Mouse (Mus musculus): Measurements from ENCODE around the gene Chst1. TPM values are rescaled to one million over a fixed set of nuclear protein-coding genes. Genes with fewer than 3 reads are reported as not detected.

The Chst1 gene
- total and polyA plus RNA-seq, 2 experiments: 0.09 to 0.18 TPM

DNA sequence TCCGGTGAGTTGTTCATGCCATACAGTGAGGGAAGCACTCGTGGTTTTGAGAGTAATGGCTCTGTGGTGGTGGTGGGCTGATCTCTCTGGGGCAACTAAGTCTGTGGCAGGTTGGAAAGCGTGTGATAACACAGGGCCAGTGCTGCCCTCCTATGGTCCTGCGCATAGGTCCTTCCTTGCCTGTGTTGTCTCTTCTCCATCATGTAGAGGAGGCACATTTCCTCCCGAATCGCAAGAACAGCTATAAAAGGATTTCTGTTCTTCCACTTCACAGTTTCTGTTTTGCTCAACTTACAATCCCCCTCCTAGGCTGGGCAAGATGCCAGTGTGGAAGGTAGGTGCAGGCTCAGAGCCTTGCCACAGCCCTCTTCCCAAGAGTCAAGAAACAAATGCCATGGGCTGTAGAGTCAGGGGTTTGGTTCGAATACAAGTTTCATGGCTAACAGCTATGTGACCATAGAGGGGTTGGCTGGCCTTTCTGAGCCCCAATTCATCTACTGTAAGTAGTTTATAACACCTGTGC, 51.8 kb downstream of the Chst1 start:
- no peak overlapping the region for H3K27ac ChIP-seq (replicated peaks; ENCODE audit: insufficient read depth, low read depth, low read length)
- TF ChIP-seq CTCF (IDR thresholded peaks at IDR 0.05; ENCODE audit: low read depth, low read length): no peak
- TF ChIP-seq POLR2A (IDR thresholded peaks at IDR 0.05; ENCODE audit: extremely low read depth, insufficient read depth, low read length): no peak
- H3K27me3 ChIP-seq (ENCODE audit: control insufficient read depth, insufficient read depth, low read length): no peaks in the 10 kb centered on the region
- H3K36me3 ChIP-seq (ENCODE audit: control insufficient read depth, insufficient read depth, low read length): no peaks in the 10 kb centered on the region
- no peaks in the 10 kb centered on the region for H3K79me2 ChIP-seq (ENCODE audit: control insufficient read depth, insufficient read depth, low read length)
- no peak overlapping the region for H3K4me3 ChIP-seq (ENCODE audit: insufficient read depth, low read depth, low read length)
- H3K4me1 ChIP-seq (ENCODE audit: control insufficient read depth, insufficient read depth, low read length): no peaks in the 10 kb centered on the region
- DNase-seq (ENCODE audit: extremely low read depth, low read depth, low spot score): no peak
- 77% methylated on average over 7 of the region's 7 CpGs for WGBS
- no peak overlapping the region for H3K9ac ChIP-seq (ENCODE audit: low read depth, low read length)

DNA sequence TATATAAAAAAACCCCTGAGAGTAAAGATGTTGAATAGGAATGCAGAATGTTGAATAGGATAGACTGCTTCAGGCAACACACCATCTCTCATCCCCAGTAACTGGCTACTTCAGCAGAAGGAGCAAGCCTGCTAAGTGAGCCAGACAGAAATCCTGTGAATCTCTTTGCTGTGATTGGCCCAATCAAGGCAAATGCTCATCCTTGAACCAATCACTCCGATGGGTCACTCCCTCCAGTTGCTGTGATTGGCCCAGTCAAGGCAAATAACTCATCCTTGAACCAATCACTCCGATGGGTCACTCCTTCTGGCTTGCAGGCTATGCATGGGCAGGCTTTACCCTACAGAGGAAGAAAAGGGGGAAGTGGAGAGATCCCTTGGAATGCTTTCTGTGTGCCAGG, 57.7 kb downstream of the Chst1 start:
- WGBS: 82% methylated on average over 2 of the region's 2 CpGs
- H3K27ac ChIP-seq (replicated peaks; ENCODE audit: insufficient read depth, low read depth, low read length): no peak overlapping the region
- H3K27me3 ChIP-seq (ENCODE audit: control insufficient read depth, insufficient read depth, low read length): no peaks in the 10 kb centered on the region
- no peak overlapping the region for H3K4me3 ChIP-seq (ENCODE audit: insufficient read depth, low read depth, low read length)
- H3K79me2 ChIP-seq (ENCODE audit: control insufficient read depth, insufficient read depth, low read length): no peaks in the 10 kb centered on the region
- no peak overlapping the region for H3K9ac ChIP-seq (ENCODE audit: low read depth, low read length)
- no peak for TF ChIP-seq CTCF (IDR thresholded peaks at IDR 0.05; ENCODE audit: low read depth, low read length)
- no peak for TF ChIP-seq POLR2A (IDR thresholded peaks at IDR 0.05; ENCODE audit: extremely low read depth, insufficient read depth, low read length)
- no peaks in the 10 kb centered on the region for H3K4me1 ChIP-seq (ENCODE audit: control insufficient read depth, insufficient read depth, low read length)
- no peaks in the 10 kb centered on the region for H3K36me3 ChIP-seq (ENCODE audit: control insufficient read depth, insufficient read depth, low read length)
- no peak for DNase-seq (ENCODE audit: extremely low read depth, low read depth, low spot score)

DNA sequence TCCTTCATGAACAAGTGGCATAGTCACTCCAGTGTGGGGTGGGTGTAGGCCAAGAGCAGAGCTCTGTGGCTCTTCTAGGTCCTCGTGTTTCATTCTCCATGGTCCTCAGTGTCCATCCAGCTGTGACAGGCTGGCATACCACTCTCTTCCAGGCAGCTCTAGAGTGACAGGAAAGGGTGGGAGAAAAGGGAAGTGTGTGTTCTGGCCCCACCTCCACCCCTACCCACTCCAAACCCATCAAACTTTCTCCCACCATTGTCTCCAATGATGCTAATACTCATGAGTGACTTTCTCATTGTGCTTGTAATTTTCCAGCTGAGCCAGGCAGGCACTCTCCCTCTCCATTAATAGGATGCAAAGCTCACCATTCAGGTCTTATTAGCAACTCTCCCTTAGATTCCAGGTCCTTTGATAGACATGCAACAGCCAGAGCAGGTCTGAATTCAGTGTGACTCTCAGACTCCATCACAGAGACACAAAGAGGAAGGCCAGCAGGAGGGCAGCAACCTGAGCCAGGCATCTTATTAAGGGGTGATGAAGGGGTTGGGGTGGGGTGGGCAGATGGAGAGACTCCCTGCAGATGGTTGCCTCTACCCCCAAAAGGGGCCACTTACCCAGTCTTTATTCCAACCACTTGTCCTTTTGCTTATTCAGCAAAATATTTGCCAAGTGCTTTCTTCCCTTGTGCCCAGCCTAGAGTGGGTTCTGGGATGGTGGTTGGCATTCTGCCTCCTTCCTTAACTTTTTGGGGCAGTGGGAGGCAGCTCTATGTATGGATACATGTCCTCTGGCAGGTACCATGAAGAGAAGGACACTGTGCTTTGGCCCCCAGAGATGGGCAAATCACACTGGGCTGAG, 59.0 kb downstream of the Chst1 start:
- DNase-seq (ENCODE audit: extremely low read depth, low read depth, low spot score): no peak
- no peaks in the 10 kb centered on the region for H3K27me3 ChIP-seq (ENCODE audit: control insufficient read depth, insufficient read depth, low read length)
- no peak overlapping the region for H3K9ac ChIP-seq (ENCODE audit: low read depth, low read length)
- no peaks in the 10 kb centered on the region for H3K79me2 ChIP-seq (ENCODE audit: control insufficient read depth, insufficient read depth, low read length)
- H3K4me1 ChIP-seq (ENCODE audit: control insufficient read depth, insufficient read depth, low read length): no peaks in the 10 kb centered on the region
- no peak overlapping the region for H3K4me3 ChIP-seq (ENCODE audit: insufficient read depth, low read depth, low read length)
- 68% methylated on average over 1 of the region's 1 CpGs for WGBS
- H3K27ac ChIP-seq (replicated peaks; ENCODE audit: insufficient read depth, low read depth, low read length): no peak overlapping the region
- no peak for TF ChIP-seq POLR2A (IDR thresholded peaks at IDR 0.05; ENCODE audit: extremely low read depth, insufficient read depth, low read length)
- no peak for TF ChIP-seq CTCF (IDR thresholded peaks at IDR 0.05; ENCODE audit: low read depth, low read length)
- H3K36me3 ChIP-seq (ENCODE audit: control insufficient read depth, insufficient read depth, low read length): no peaks in the 10 kb centered on the region

DNA sequence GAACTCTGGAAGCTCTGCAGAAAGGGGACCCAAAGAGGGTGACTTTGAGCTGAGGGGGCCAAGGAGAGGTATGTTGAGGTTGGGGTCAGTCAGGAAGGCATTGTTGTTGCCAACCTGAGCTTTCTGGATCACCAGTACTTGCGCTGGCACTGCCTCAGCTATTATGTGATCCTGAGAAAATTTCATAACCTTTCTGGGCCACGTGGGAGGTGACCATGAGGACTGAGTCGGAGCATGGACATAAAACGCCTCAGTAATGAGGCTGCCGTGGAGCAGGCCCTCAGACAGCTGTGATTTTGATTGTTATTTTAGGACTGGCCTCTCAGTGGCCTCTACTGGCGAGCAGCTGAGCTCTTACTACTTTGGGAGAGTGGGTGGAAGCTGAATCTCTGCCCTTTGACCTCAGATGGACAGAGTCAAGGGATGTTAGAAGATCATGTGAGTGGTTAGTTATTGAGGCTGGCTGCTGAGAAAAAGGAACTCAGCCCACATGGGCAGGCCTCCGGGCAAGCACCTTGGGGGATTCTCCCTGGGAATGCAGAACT, 60.1 kb downstream of the Chst1 start:
- H3K27ac ChIP-seq (replicated peaks; ENCODE audit: insufficient read depth, low read depth, low read length): no peak overlapping the region
- 77% methylated on average over 7 of the region's 7 CpGs for WGBS
- no peak overlapping the region for H3K4me3 ChIP-seq (ENCODE audit: insufficient read depth, low read depth, low read length)
- H3K36me3 ChIP-seq (ENCODE audit: control insufficient read depth, insufficient read depth, low read length): no peaks in the 10 kb centered on the region
- H3K9ac ChIP-seq (ENCODE audit: low read depth, low read length): no peak overlapping the region
- no peaks in the 10 kb centered on the region for H3K79me2 ChIP-seq (ENCODE audit: control insufficient read depth, insufficient read depth, low read length)
- no peaks in the 10 kb centered on the region for H3K4me1 ChIP-seq (ENCODE audit: control insufficient read depth, insufficient read depth, low read length)
- no peaks in the 10 kb centered on the region for H3K27me3 ChIP-seq (ENCODE audit: control insufficient read depth, insufficient read depth, low read length)
- peak; percentile 6 for DNase-seq (ENCODE audit: extremely low read depth, low read depth, low spot score)
- no peak for TF ChIP-seq CTCF (IDR thresholded peaks at IDR 0.05; ENCODE audit: low read depth, low read length)
- TF ChIP-seq POLR2A (IDR thresholded peaks at IDR 0.05; ENCODE audit: extremely low read depth, insufficient read depth, low read length): no peak

DNA sequence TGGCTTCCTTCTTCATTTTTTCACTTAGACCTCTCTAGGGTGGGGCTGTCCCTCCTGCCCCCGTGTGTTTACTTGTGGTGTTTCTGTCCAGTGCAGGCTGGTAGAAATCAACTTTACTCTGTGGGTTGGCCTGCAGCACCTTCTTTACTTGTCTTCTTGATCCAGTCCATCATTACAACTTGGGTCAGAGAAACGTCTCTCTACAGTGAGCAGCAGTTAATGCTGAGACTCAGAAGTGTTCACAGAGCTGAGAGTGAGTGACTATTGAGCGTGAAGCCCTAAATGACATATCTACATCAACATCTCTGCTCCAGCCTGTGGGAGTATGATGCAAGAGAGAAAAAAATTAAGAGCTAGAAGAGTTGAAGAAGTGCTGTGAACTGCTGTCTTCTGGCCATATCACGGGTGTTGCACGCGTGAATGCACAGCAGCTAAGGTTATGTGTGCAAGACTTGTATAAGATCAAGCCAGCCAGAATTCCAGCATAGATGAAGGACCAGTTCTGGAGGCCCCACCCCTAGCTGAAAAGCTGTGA, 63.1 kb downstream of the Chst1 start:
- Histone ChIP-seq H3K27ac (replicated peaks; ENCODE audit: insufficient read depth, low read depth, low read length) (no peak overlapping the region), H3K27me3 (ENCODE audit: control insufficient read depth, insufficient read depth, low read length) (no peaks in the 10 kb centered on the region), H3K9ac (ENCODE audit: low read depth, low read length) (no peak overlapping the region), H3K4me1 (ENCODE audit: control insufficient read depth, insufficient read depth, low read length) (no peaks in the 10 kb centered on the region), H3K36me3 (ENCODE audit: control insufficient read depth, insufficient read depth, low read length) (no peaks in the 10 kb centered on the region), H3K79me2 (ENCODE audit: control insufficient read depth, insufficient read depth, low read length) (no peaks in the 10 kb centered on the region), H3K4me3 (ENCODE audit: insufficient read depth, low read depth, low read length) (no peak overlapping the region)
- 83% methylated on average over 6 of the region's 6 CpGs for WGBS
- no peak for DNase-seq (ENCODE audit: extremely low read depth, low read depth, low spot score)
- TF ChIP-seq POLR2A (IDR thresholded peaks at IDR 0.05; ENCODE audit: extremely low read depth, insufficient read depth, low read length) (no peak), CTCF (IDR thresholded peaks at IDR 0.05; ENCODE audit: low read depth, low read length) (no peak)

Other genes starting within 250 kb of the Chst1 start
- 95.5 and 97.7 TPM in 2 replicates for gene Pex16, start 225.0 kb upstream of the Chst1 start, total RNA-seq (2014; rRNA removed)
- 164 and 196 TPM in 2 replicates for gene Pex16, start 225.0 kb upstream of the Chst1 start, polyA plus RNA-seq (2012; rRNA removed)
- 0.37 and 0.74 TPM in 2 replicates for gene Large2, start 224.8 kb upstream of the Chst1 start, total RNA-seq (2014; rRNA removed)
- 0.88 and 1.7 TPM in 2 replicates for gene Large2, start 224.8 kb upstream of the Chst1 start, polyA plus RNA-seq (2012; rRNA removed)
- gene 1700029I15Rik, start 217.2 kb upstream of the Chst1 start, total RNA-seq (2014; rRNA removed): 1.3 and 2.0 TPM in 2 replicates
- 3.3 and 5.6 TPM in 2 replicates for gene 1700029I15Rik, start 217.2 kb upstream of the Chst1 start, polyA plus RNA-seq (2012; rRNA removed)
- gene Mapk8ip1, start 198.4 kb upstream of the Chst1 start, total RNA-seq (2014; rRNA removed): 0.65 and 1.0 TPM in 2 replicates
- gene Mapk8ip1, start 198.4 kb upstream of the Chst1 start, polyA plus RNA-seq (2012; rRNA removed): 1.3 and 1.6 TPM in 2 replicates
- 20.5 and 22.4 TPM in 2 replicates for gene Cry2, start 165.7 kb upstream of the Chst1 start, total RNA-seq (2014; rRNA removed)
- 17.1 and 21.9 TPM in 2 replicates for gene Cry2, start 165.7 kb upstream of the Chst1 start, polyA plus RNA-seq (2012; rRNA removed)
- 3.0 and 3.9 TPM in 2 replicates for gene Slc35c1, start 139.2 kb upstream of the Chst1 start, total RNA-seq (2014; rRNA removed)
- gene Slc35c1, start 139.2 kb upstream of the Chst1 start, polyA plus RNA-seq (2012; rRNA removed): 26.0 and 30.7 TPM in 2 replicates